Comparison of ENCODE assay signal across 10 mouse cellular contexts in the genomic region with DNA sequence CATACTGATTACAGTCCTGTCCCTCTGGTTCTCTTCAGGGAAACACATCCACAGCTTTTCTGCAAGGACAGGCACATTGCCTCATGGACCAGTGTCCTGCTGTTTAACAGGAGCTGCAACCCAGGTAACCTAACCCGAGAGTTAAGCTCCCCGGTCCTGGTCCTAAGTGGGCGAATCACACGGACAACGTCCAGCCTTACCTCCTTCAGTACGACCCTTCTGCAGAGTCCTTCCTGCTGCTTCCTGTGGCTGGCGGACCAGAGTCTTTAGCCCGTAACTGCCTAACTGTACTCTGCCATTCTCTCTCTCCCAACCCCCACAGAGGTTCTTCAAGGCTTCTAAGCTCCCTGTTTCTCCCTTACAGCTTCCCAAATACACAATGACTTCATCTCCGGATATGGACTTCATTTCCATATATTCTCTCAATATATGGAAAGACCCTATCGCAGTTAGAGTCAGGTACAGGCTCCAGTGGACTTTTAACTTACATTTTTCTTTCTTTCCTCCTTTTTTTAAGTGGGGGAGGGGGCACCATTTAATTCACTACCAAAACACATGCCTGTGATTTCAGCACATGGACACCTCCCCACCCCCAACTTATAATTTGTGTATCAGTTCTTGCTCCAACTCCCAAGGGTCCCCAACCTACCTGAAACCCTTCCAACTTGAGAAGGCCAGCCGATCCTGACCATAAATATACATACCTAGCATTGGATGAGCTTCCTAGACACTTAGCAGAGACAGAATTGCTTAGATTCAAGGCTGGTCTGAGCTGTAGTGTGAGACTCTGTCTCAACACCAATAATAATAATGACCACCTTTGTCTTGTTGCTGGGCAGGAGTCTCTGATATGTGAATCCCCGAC. TPM values are rescaled to one million over a fixed set of nuclear protein-coding genes. Genes with fewer than 3 reads are reported as not detected.
DNase-seq lines count a peak whose midpoint lies in the region; ATAC-seq and TF ChIP-seq lines count a peak whose summit lies in the region.
"Had no signal": no experiment of that assay in that cellular context is flagged by ENCODE, and none has a peak within 500 bp of the region (broad histone marks: within the 10 kb centered on the region; RNA-seq: fewer than 3 reads in every experiment).

No protein-coding gene starts in this region.

- peak overlapping the region; percentile 7; the same call in 1 of the 2 replicates for H3K27ac ChIP-seq in intestine, embryonic 14.5 days (ENCODE audit: low read depth)
- no peak overlapping the region for H3K27ac ChIP-seq in intestine, postnatal 0 days (ENCODE audit: low read depth, low read length)
- peak overlapping the region; percentile 67; the same call in 1 of the 2 replicates for H3K27ac ChIP-seq in kidney, postnatal 0 days
- H3K27ac ChIP-seq: liver, embryonic 14.5 days; neural tube, embryonic 12.5 days had no signal

- no peaks in the 10 kb centered on the region for H3K9me3 ChIP-seq in intestine, embryonic 14.5 days (ENCODE audit: control insufficient read depth, low read length)
- no peaks in the 10 kb centered on the region for H3K9me3 ChIP-seq in intestine, postnatal 0 days (ENCODE audit: control insufficient read depth)
- H3K9me3 ChIP-seq in kidney, postnatal 0 days (replicated peaks; ENCODE audit: low read length): no peaks in the 10 kb centered on the region
- H3K9me3 ChIP-seq: neural tube, embryonic 12.5 days had no signal

- H3K36me3 ChIP-seq in intestine, embryonic 14.5 days (ENCODE audit: control insufficient read depth, insufficient read depth, low read length): no peaks in the 10 kb centered on the region
- no peaks in the 10 kb centered on the region for H3K36me3 ChIP-seq in intestine, postnatal 0 days (ENCODE audit: control insufficient read depth, insufficient read depth)
- H3K36me3 ChIP-seq in kidney, postnatal 0 days (ENCODE audit: insufficient read depth, low read length): no peaks in the 10 kb centered on the region
- H3K36me3 ChIP-seq: neural tube, embryonic 12.5 days had no signal

- no peak for TF ChIP-seq CTCF in intestine, postnatal 0 days (IDR thresholded peaks at IDR 0.05; ENCODE audit: low read depth)
- no peak for TF ChIP-seq CTCF in kidney, postnatal 0 days (IDR thresholded peaks at IDR 0.05; ENCODE audit: low read depth)

- H3K27me3 ChIP-seq in intestine, embryonic 14.5 days (replicated peaks; ENCODE audit: control insufficient read depth, insufficient read depth, low read length): no peaks in the 10 kb centered on the region
- H3K27me3 ChIP-seq in intestine, postnatal 0 days (replicated peaks; ENCODE audit: control insufficient read depth, insufficient read depth, low read length): no peaks in the 10 kb centered on the region
- no peaks in the 10 kb centered on the region for H3K27me3 ChIP-seq in kidney, postnatal 0 days (ENCODE audit: insufficient read depth, low read length)
- H3K27me3 ChIP-seq: neural tube, embryonic 12.5 days had no signal

- H3K4me3 ChIP-seq in intestine, embryonic 14.5 days (ENCODE audit: low read depth, low read length): no peak overlapping the region
- H3K4me3 ChIP-seq in intestine, postnatal 0 days (ENCODE audit: low read depth, low read length): no peak overlapping the region
- H3K4me3 ChIP-seq in kidney, postnatal 0 days (replicated peaks; ENCODE audit: low read depth, low read length): no peak overlapping the region
- H3K4me3 ChIP-seq: neural tube, embryonic 12.5 days had no signal

- peaks cover 57% of the 10 kb centered on the region for H3K4me1 ChIP-seq in intestine, embryonic 14.5 days (replicated peaks; ENCODE audit: control insufficient read depth, insufficient read depth, low read length)
- peaks cover 23% of the 10 kb centered on the region for H3K4me1 ChIP-seq in intestine, postnatal 0 days (replicated peaks; ENCODE audit: control insufficient read depth, insufficient read depth, low read length)
- peaks cover 54% of the 10 kb centered on the region for H3K4me1 ChIP-seq in kidney, postnatal 0 days (replicated peaks; ENCODE audit: insufficient read depth, low read length)

- H3K4me2 ChIP-seq in intestine, embryonic 14.5 days (ENCODE audit: low read length): no peak overlapping the region
- H3K4me2 ChIP-seq in intestine, postnatal 0 days (replicated peaks; ENCODE audit: low read depth): no peak overlapping the region
- H3K4me2 ChIP-seq in kidney, postnatal 0 days (ENCODE audit: low read length): 0 out of 2 replicates have a peak overlapping the region, but pooled peaks have one; percentile 11

- H3K9ac ChIP-seq in intestine, embryonic 14.5 days (ENCODE audit: low read length): no peak overlapping the region
- no peak overlapping the region for H3K9ac ChIP-seq in intestine, postnatal 0 days (ENCODE audit: low read depth, low read length)
- H3K9ac ChIP-seq in kidney, postnatal 0 days (ENCODE audit: low read depth, low read length): no peak overlapping the region
- H3K9ac ChIP-seq: liver, embryonic 14.5 days; neural tube, embryonic 12.5 days had no signal

- no peak for ATAC-seq in intestine, embryonic 14.5 days (replicated peaks; ENCODE audit: low FRiP score, low TSS enrichment, low read depth)
- no peak for ATAC-seq in intestine, postnatal 0 days
- ATAC-seq in kidney, postnatal 0 days (replicated peaks; ENCODE audit: low FRiP score, low read depth): no peak
- ATAC-seq in megakaryocyte-erythroid progenitor cell, adult 5-6 weeks (replicated peaks; ENCODE audit: low FRiP score, low TSS enrichment, poor library complexity, severe bottlenecking): no peak

- DNase-seq in intestine, embryonic 14.5 days (ENCODE audit: low spot score): peak; percentile 54
- peak; percentile 4 for DNase-seq in testis, postnatal 14 days (ENCODE audit: low spot score)
- no peak for DNase-seq in testis, postnatal 10 days (ENCODE audit: low spot score)
- DNase-seq in kidney, postnatal 0 days (ENCODE audit: low spot score): peak; percentile 55
- no peak for DNase-seq in B cell, adult 2 months
- DNase-seq: cerebellum, postnatal 10 days had no signal

- 39% methylated on average over 12 of the region's 12 CpGs for WGBS in intestine, embryonic 14.5 days
- WGBS in intestine, postnatal 0 days: 57% methylated on average over 12 of the region's 12 CpGs
- WGBS in kidney, postnatal 0 days: 32% methylated on average over 12 of the region's 12 CpGs

RNA-seq across cellular contexts. Expression of a gene that starts 11.6 kb away (rescaled TPM):
- 12.1 and 12.7 TPM in 2 replicates for polyA plus RNA-seq in intestine, embryonic 14.5 days (2014; fragmentation: Nextera tagmentation; extraction: Ambion mirVana)
- polyA plus RNA-seq in intestine, postnatal 0 days (2015; fragmentation: Nextera tagmentation; extraction: Ambion mirVana): 3.1 and 4.2 TPM in 2 replicates
- polyA plus RNA-seq in kidney, postnatal 0 days (2015; fragmentation: Nextera tagmentation; extraction: Ambion mirVana): 8.2 and 8.6 TPM in 2 replicates
- total RNA-seq in megakaryocyte-erythroid progenitor cell, adult 5-6 weeks (2014; fragmentation: Nextera tagmentation): 25.6 and 30.1 TPM in 2 replicates
- total RNA-seq in megakaryocyte-erythroid progenitor cell, adult 5-6 weeks (2017): 6.7 and 7.0 TPM in 2 replicates

Comparison
In these comparisons a context has a peak if more than half of its experiments do, and no peak if none do; other contexts are left out.
1. DNase-seq: peak in intestine, embryonic 14.5 days (single experiment), testis, postnatal 14 days (single experiment) and kidney, postnatal 0 days (single experiment); none in testis, postnatal 10 days (single experiment) and B cell, adult 2 months (0 of 2).